Mouse (Mus musculus) heart, embryonic 11.5 days (tissue): ENCODE data around the gene Jaml. TPM values are rescaled to one million over a fixed set of nuclear protein-coding genes. Genes with fewer than 3 reads are reported as not detected.
A peak's percentile ranks its signal among the peaks of the same experiment; 100 is the strongest.

Experiments used
- ATAC-seq: fragments of 200-750 bp; cut with Nextera tagmentation; replicated peaks from 2 replicates; pipeline ENCODE4 v1.8.0; 2017; ENCODE audit warnings: moderate library complexity; ENCODE audit not compliant: insufficient number of reproducible peaks, low FRiP score, low TSS enrichment
- H3K27ac ChIP-seq: fragments of 300-500 bp; sonication (generic); 2 replicates; pipeline ENCODE4 v1.5.1; 2014; ENCODE audit warnings: mild to moderate bottlenecking, low read depth, low read length
- H3K27me3 ChIP-seq: fragments of 300-500 bp; sonication (generic); 2 replicates; pipeline ENCODE4 v1.6.1; 2014; ENCODE audit warnings: mild to moderate bottlenecking, low read length, mixed read lengths; ENCODE audit not compliant: control insufficient read depth, insufficient read depth
- H3K36me3 ChIP-seq: fragments of 300-500 bp; sonication (generic); 2 replicates; pipeline ENCODE4 v1.6.1; 2014; ENCODE audit warnings: mild to moderate bottlenecking, low read length, moderate library complexity, mixed read lengths; ENCODE audit not compliant: control insufficient read depth, insufficient read depth
- H3K4me1 ChIP-seq: fragments of 300-500 bp; sonication (generic); 2 replicates; pipeline ENCODE4 v1.6.1; 2014; ENCODE audit warnings: low read length; ENCODE audit not compliant: control insufficient read depth, insufficient read depth
- H3K4me2 ChIP-seq: fragments of 300-500 bp; sonication (generic); 2 replicates; pipeline ENCODE4 v1.6.1; 2014; ENCODE audit warnings: mild to moderate bottlenecking, moderate library complexity
- H3K4me3 ChIP-seq: fragments of 300-500 bp; sonication (generic); 2 replicates; pipeline ENCODE4 v1.5.1; 2014; ENCODE audit warnings: low read depth, low read length
- H3K9ac ChIP-seq: fragments of 300-500 bp; sonication (generic); 2 replicates; pipeline ENCODE4 v1.6.1; 2014; ENCODE audit warnings: mild to moderate bottlenecking, low read depth, low read length, moderate library complexity
- H3K9me3 ChIP-seq: fragments of 300-500 bp; sonication (generic); replicated peaks from 2 replicates; pipeline ENCODE4 v1.6.1; 2016; ENCODE audit warnings: low read length; ENCODE audit not compliant: control insufficient read depth
- WGBS: fragments of 180-500 bp; shearing (Covaris S2); extraction: QIAGEN DNeasy Blood & Tissue Kit; methylation state at CpG from one replicate; pipeline ENCODE4 v1.1.7; 2014; ENCODE audit not compliant: insufficient replicate concordance; 5-methylcytosine and 5-hydroxymethylcytosine counted together
- polyA plus RNA-seq: library from polyadenylated mRNA; unstranded; fragments of >200 nt; fragmentation: Nextera tagmentation; extraction: Ambion mirVana; gene quantifications from 2 replicates; pipeline ENCODE4 v1.2.1, GENCODE M21; 2014

The Jaml gene
- polyA plus RNA-seq, 1 experiment from 2014 or later = 0.36 TPM

- Histone ChIP-seq H3K9me3 (no peaks in the 10 kb centered on the region), H3K36me3 (no peaks in the 10 kb centered on the region), H3K4me3 (no peak overlapping the region), H3K4me2 (no peak overlapping the region), H3K9ac (no peak overlapping the region), H3K27ac (no peak overlapping the region), H3K27me3 (0 out of 2 replicates have a peak, but pooled peaks cover 3% of the 10 kb centered on the region), H3K4me1 (peaks cover 2% of the 10 kb centered on the region; the same call in 1 of the 2 replicates)
- ATAC-seq = no peak
These were observed 9.1 kb downstream of the Jaml start for GRCm38 (mm10) chr9:45088040-45088439.

GRCm38 (mm10) chr9:45090811-45091210 is 11.8 kb downstream of the Jaml start:
- Histone ChIP-seq H3K4me2 (no peak overlapping the region), H3K27ac (no peak overlapping the region), H3K27me3 (0 out of 2 replicates have a peak, but pooled peaks cover 3% of the 10 kb centered on the region), H3K36me3 (no peaks in the 10 kb centered on the region), H3K9me3 (no peaks in the 10 kb centered on the region), H3K9ac (no peak overlapping the region), H3K4me3 (no peak overlapping the region), H3K4me1 (peaks cover 3% of the 10 kb centered on the region; the same call in 1 of the 2 replicates)
- 55% methylated on average over 3 of the region's 3 CpGs for WGBS
- ATAC-seq = no peak

GRCm38 (mm10) chr9:45092641-45093040 is 13.7 kb downstream of the Jaml start:
- Histone ChIP-seq H3K4me1 (peaks cover 3% of the 10 kb centered on the region; the same call in 1 of the 2 replicates), H3K4me2 (no peak overlapping the region), H3K9me3 (no peaks in the 10 kb centered on the region), H3K4me3 (no peak overlapping the region), H3K27me3 (no peaks in the 10 kb centered on the region), H3K36me3 (no peaks in the 10 kb centered on the region), H3K9ac (no peak overlapping the region), H3K27ac (peak overlapping the region; percentile 62; the same call in 1 of the 2 replicates)
- WGBS = 45% methylated on average over 4 of the region's 4 CpGs
- no peak for ATAC-seq

GRCm38 (mm10) chr9:45095149-45095937 is 16.4 kb downstream of the Jaml start:
- ATAC-seq = no peak
- no peaks in the 10 kb centered on the region for H3K9me3 ChIP-seq
- no peak overlapping the region for H3K9ac ChIP-seq
- no peak overlapping the region for H3K4me2 ChIP-seq
- H3K4me3 ChIP-seq = no peak overlapping the region
- H3K27me3 ChIP-seq = no peaks in the 10 kb centered on the region
- H3K36me3 ChIP-seq = no peaks in the 10 kb centered on the region
- H3K27ac ChIP-seq = no peak overlapping the region
- WGBS = 80% methylated on average over 6 of the region's 6 CpGs
- H3K4me1 ChIP-seq = peaks cover 3% of the 10 kb centered on the region; the same call in 1 of the 2 replicates

- ATAC-seq = no peak
- H3K27me3 ChIP-seq = no peaks in the 10 kb centered on the region
- no peaks in the 10 kb centered on the region for H3K36me3 ChIP-seq
- H3K9ac ChIP-seq = no peak overlapping the region
- WGBS = 74% methylated on average over 5 of the region's 5 CpGs
- peaks cover 3% of the 10 kb centered on the region for H3K4me1 ChIP-seq
- H3K27ac ChIP-seq = no peak overlapping the region
- H3K4me2 ChIP-seq = no peak overlapping the region
- no peak overlapping the region for H3K4me3 ChIP-seq
- no peaks in the 10 kb centered on the region for H3K9me3 ChIP-seq
These were observed 18.9 kb downstream of the Jaml start for GRCm38 (mm10) chr9:45097877-45098276.

GRCm38 (mm10) chr9:45098426-45098825 is 19.4 kb downstream of the Jaml start:
- Histone ChIP-seq H3K9ac (no peak overlapping the region), H3K36me3 (no peaks in the 10 kb centered on the region), H3K9me3 (no peaks in the 10 kb centered on the region), H3K4me1 (peaks cover 5% of the 10 kb centered on the region), H3K4me3 (no peak overlapping the region), H3K27me3 (no peaks in the 10 kb centered on the region), H3K27ac (no peak overlapping the region), H3K4me2 (no peak overlapping the region)
- WGBS = 32% methylated on average over 3 of the region's 3 CpGs
- no peak for ATAC-seq

- Histone ChIP-seq H3K4me2 (no peak overlapping the region), H3K4me1 (peaks cover 9% of the 10 kb centered on the region), H3K27ac (no peak overlapping the region), H3K4me3 (no peak overlapping the region), H3K9me3 (no peaks in the 10 kb centered on the region), H3K27me3 (no peaks in the 10 kb centered on the region), H3K9ac (no peak overlapping the region), H3K36me3 (no peaks in the 10 kb centered on the region)
- WGBS = 69% methylated on average over 1 of the region's 1 CpGs
- ATAC-seq = no peak
These were observed 23.5 kb downstream of the Jaml start for GRCm38 (mm10) chr9:45102528-45102927.

GRCm38 (mm10) chr9:45103211-45103979 is 24.4 kb downstream of the Jaml start:
- Histone ChIP-seq H3K4me1 (peaks cover 9% of the 10 kb centered on the region), H3K36me3 (no peaks in the 10 kb centered on the region), H3K9ac (no peak overlapping the region), H3K27ac (0 out of 2 replicates have a peak overlapping the region, but pooled peaks have one; percentile 15), H3K27me3 (no peaks in the 10 kb centered on the region), H3K4me2 (peak overlapping the region; percentile 24; the same call in 1 of the 2 replicates), H3K4me3 (no peak overlapping the region), H3K9me3 (no peaks in the 10 kb centered on the region)
- WGBS = 29% methylated on average over 11 of the region's 11 CpGs
- ATAC-seq = no peak
